Mouse (Mus musculus) ES-E14 (cell line): ENCODE measurements at regions not wholly inside any gene's neighbourhood (a gene's known extent, or its start where the extent isn't known, plus 50 kb on each side); places are given as distances from the start of the nearest gene placed in this dataset.

ENCODE experiments used
- CHD2 ChIP-seq: IDR thresholded peaks from 2 replicates; pipeline ENCODE4 v1.6.1; 2014; ENCODE audit warnings: mild to moderate bottlenecking, low read depth, low read length, inconsistent platforms
- HCFC1 ChIP-seq: IDR thresholded peaks from 2 replicates; pipeline ENCODE4 v1.6.1; 2012; ENCODE audit warnings: low read length, inconsistent platforms, borderline replicate concordance; ENCODE audit not compliant: insufficient read depth
- MAFK ChIP-seq: IDR thresholded peaks from 2 replicates; pipeline ENCODE4 v1.6.1; 2014; ENCODE audit warnings: mild to moderate bottlenecking, low read depth, low read length, inconsistent platforms; ENCODE audit not compliant: insufficient read depth
- ZC3H11A ChIP-seq: IDR thresholded peaks from 2 replicates; pipeline ENCODE4 v1.6.1; 2012; ENCODE audit warnings: low read depth, mild to moderate bottlenecking, inconsistent platforms, low read length, borderline replicate concordance
- ZNF384 ChIP-seq: IDR thresholded peaks from 2 replicates; pipeline ENCODE4 v1.6.1; 2012; ENCODE audit warnings: low read depth, low read length, inconsistent platforms

GRCm38 (mm10) chr9:120690961-120691941, 120.0 kb downstream of the Rpl14 start:
- TF ChIP-seq MAFK (no peak), ZNF384 (peak; percentile 52; the same call in 1 of the 2 replicates), ZC3H11A (no peak), HCFC1 (no peak), CHD2 (no peak)
